Mouse (Mus musculus) kidney, adult 2 months (tissue): ENCODE data around the gene Gpat3. TPM values are rescaled to one million over a fixed set of nuclear protein-coding genes. Genes with fewer than 3 reads are reported as not detected.
A peak's percentile ranks its signal among the peaks of the same experiment; 100 is the strongest.

Experiments
- DNase-seq: peaks from one replicate; pipeline ENCODE4 v3.0.0; 2021
- H3K27ac ChIP-seq: fragments of 200-500 bp; 2 replicates; pipeline ENCODE4 v1.5.1; 2012; ENCODE audit warnings: low read depth, low read length, control low read depth, inconsistent platforms; ENCODE audit not compliant: insufficient read depth
- H3K27me3 ChIP-seq: fragments of 200-500 bp; replicated peaks from 2 replicates; pipeline ENCODE4 v1.6.1; 2012; ENCODE audit warnings: mild to moderate bottlenecking, moderate library complexity, low read length, inconsistent platforms; ENCODE audit not compliant: control insufficient read depth, insufficient read depth
- H3K36me3 ChIP-seq: fragments of 200-500 bp; 2 replicates; pipeline ENCODE4 v1.6.1; 2012; ENCODE audit warnings: mild to moderate bottlenecking, moderate library complexity, low read length, inconsistent platforms; ENCODE audit not compliant: control insufficient read depth, insufficient read depth
- H3K4me1 ChIP-seq: fragments of 200-500 bp; 2 replicates; pipeline ENCODE4 v1.6.1; 2011; ENCODE audit warnings: low read length; ENCODE audit not compliant: control insufficient read depth, insufficient read depth
- H3K4me3 ChIP-seq: fragments of 200-500 bp; 2 replicates; pipeline ENCODE4 v1.5.1; 2011; ENCODE audit warnings: mild to moderate bottlenecking, low read depth, low read length, control low read depth; ENCODE audit not compliant: insufficient read depth
- CTCF ChIP-seq: fragments of 200-500 bp; conservative IDR thresholded peaks from 2 replicates; pipeline ENCODE4 v1.5.1; 2011; ENCODE audit warnings: low read depth, mild to moderate bottlenecking, control low read depth, low read length, moderate library complexity, mixed read lengths; ENCODE audit not compliant: insufficient read depth, insufficient read length
- POLR2A ChIP-seq: fragments of 200-500 bp; IDR thresholded peaks from one replicate; pipeline ENCODE4 v1.6.1; 2011; ENCODE audit warnings: low read depth, low read length, control low read depth
- WGBS: fragments of 180-500 bp; shearing (Covaris S2); methylation state at CpG from one replicate; pipeline ENCODE4 v1.1.7; 2018; 5-methylcytosine and 5-hydroxymethylcytosine counted together
- polyA plus RNA-seq: library from polyadenylated mRNA; depleted of rRNA; stranded (reverse); fragments of >200 nt; gene quantifications from 2 replicates; pipeline ENCODE4 v1.2.3, GENCODE M21; 2012

Gene Gpat3
- polyA plus RNA-seq, 1 experiment, result 10.0 TPM

DNA sequence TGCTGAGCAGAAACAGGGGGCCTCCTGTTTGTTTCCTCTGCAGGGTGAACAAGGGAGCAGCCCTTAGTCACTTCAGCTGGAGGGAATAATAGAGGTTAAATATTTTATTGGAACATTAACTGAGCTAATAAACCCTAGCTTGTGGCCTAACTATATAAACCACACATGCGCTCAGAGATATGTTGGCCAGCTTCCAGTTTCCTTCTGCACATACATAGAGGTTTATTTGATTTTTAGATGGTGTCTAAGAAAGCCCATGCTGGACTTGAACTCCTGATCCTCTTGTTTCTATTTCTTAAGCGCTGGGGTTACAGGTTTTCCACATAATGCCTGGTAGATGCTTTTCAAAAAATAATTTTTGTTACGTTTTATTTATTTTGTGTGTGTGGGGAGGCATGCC lies 1.0 kb upstream of the Gpat3 start:
- TF ChIP-seq CTCF (no peak), POLR2A (no peak)
- H3K36me3 ChIP-seq, result no peaks in the 10 kb centered on the region
- H3K27me3 ChIP-seq, result no peaks in the 10 kb centered on the region
- H3K4me1 ChIP-seq, result no peaks in the 10 kb centered on the region
- no peak overlapping the region for H3K27ac ChIP-seq
- WGBS, result 77% methylated on average over 3 of the region's 3 CpGs
- H3K4me3 ChIP-seq, result no peak overlapping the region
- DNase-seq, result no peak

GRCm38 (mm10) chr5:100845848-100846598 lies 510 bp downstream of the Gpat3 start:
- peak overlapping the region; percentile 77 for H3K4me3 ChIP-seq
- WGBS, result under 1% methylated on average over 50 of the region's 52 CpGs
- DNase-seq, result peak; percentile 73
- H3K27me3 ChIP-seq, result no peaks in the 10 kb centered on the region
- peak overlapping the region; percentile 45 for H3K27ac ChIP-seq
- no peaks in the 10 kb centered on the region for H3K4me1 ChIP-seq
- no peak for TF ChIP-seq POLR2A
- no peak for TF ChIP-seq CTCF
- no peaks in the 10 kb centered on the region for H3K36me3 ChIP-seq

- Histone ChIP-seq H3K4me1 (no peaks in the 10 kb centered on the region), H3K27me3 (no peaks in the 10 kb centered on the region), H3K36me3 (no peaks in the 10 kb centered on the region), H3K4me3 (peak overlapping the region; percentile 77), H3K27ac (peak overlapping the region; percentile 45)
- no peak for TF ChIP-seq CTCF
- TF ChIP-seq POLR2A, result no peak
- WGBS, result under 1% methylated on average over 22 of the region's 22 CpGs
- no peak for DNase-seq
These were observed 1.0 kb downstream of the Gpat3 start for GRCm38 (mm10) chr5:100846599-100846920.

DNA sequence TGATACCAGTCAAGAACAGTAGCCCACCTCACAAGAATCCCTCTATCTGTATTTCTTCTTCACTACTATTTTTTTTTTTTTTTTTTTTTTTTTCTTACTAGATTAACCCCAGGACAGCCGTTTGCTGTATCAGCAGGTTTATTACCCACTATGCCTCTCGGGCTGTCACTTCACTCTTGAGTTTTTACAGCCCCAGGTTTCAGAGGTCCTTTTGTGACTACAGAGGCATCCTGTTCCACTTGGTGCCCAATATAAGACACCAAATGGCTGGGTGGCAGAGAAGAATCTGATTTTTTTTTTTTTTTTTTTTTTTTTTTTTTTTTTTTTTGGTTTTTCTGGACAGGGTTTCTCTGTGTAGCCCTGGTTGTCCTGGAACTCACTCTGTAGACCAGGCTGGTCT lies 1.6 kb downstream of the Gpat3 start:
- Histone ChIP-seq H3K4me3 (peak overlapping the region; percentile 77; the same call in 1 of the 2 replicates), H3K4me1 (no peaks in the 10 kb centered on the region), H3K27me3 (no peaks in the 10 kb centered on the region), H3K36me3 (no peaks in the 10 kb centered on the region), H3K27ac (no peak overlapping the region)
- 21% methylated on average over 2 of the region's 2 CpGs for WGBS
- DNase-seq, result peak; percentile 14
- TF ChIP-seq POLR2A (no peak), CTCF (no peak)

DNA sequence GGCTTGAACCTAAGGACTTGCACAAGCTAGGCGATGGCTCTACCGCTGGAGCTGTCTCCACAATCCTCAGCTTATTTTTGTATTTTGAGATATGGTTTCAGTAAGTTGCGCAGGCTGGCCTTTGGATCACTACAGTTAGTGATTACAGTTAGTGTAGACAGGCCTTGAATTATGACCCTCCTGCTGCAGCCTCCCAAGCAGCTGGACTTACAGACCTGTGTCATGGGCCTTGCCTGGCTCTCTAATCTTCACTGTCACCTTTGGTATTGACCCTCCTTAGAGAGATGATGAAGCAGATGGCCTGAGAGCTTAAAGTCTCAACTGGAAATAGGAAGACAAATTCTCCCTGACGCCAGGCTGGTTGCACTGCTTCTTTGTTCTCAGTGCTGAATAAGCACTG lies 8.4 kb downstream of the Gpat3 start:
- Histone ChIP-seq H3K36me3 (no peaks in the 10 kb centered on the region), H3K4me3 (no peak overlapping the region), H3K27me3 (no peaks in the 10 kb centered on the region), H3K27ac (no peak overlapping the region), H3K4me1 (no peaks in the 10 kb centered on the region)
- DNase-seq, result no peak
- no peak for TF ChIP-seq CTCF
- no peak for TF ChIP-seq POLR2A
- 82% methylated on average over 4 of the region's 4 CpGs for WGBS

- Histone ChIP-seq H3K36me3 (no peaks in the 10 kb centered on the region), H3K27ac (no peak overlapping the region), H3K4me1 (no peaks in the 10 kb centered on the region), H3K27me3 (no peaks in the 10 kb centered on the region), H3K4me3 (no peak overlapping the region)
- TF ChIP-seq POLR2A (no peak), CTCF (no peak)
- DNase-seq, result no peak
- WGBS, result 84% methylated on average over 3 of the region's 3 CpGs
These were observed 11.0 kb downstream of the Gpat3 start for GRCm38 (mm10) chr5:100856552-100856951.

- 61% methylated on average over 12 of the region's 12 CpGs for WGBS
- TF ChIP-seq CTCF (no peak), POLR2A (no peak)
- H3K27ac ChIP-seq, result no peak overlapping the region
- H3K36me3 ChIP-seq, result no peaks in the 10 kb centered on the region
- no peak overlapping the region for H3K4me3 ChIP-seq
- H3K27me3 ChIP-seq, result no peaks in the 10 kb centered on the region
- 0 out of 2 replicates have a peak, but pooled peaks cover under 1% of the 10 kb centered on the region for H3K4me1 ChIP-seq
- peak; percentile 38 for DNase-seq
These were observed 15.0 kb downstream of the Gpat3 start for GRCm38 (mm10) chr5:100860417-100861053.
